Mouse (Mus musculus): Measurements from ENCODE around the gene Igf1.

GRCm38 (mm10) chr10:87830639-87831038, 27.4 kb upstream of the Igf1 start:
- no peak for TF ChIP-seq CTCF (IDR thresholded peaks at IDR 0.05; ENCODE audit: borderline replicate concordance, insufficient read depth, low read length)
- no peak for TF ChIP-seq POLR2A (IDR thresholded peaks at IDR 0.05; ENCODE audit: low read depth, low read length)

All from embryonic fibroblast, embryonic 13.5 days (primary cell).